Mouse (Mus musculus) spleen, adult 2 months (tissue): ENCODE data around the gene Fam107a. TPM values are rescaled to one million over a fixed set of nuclear protein-coding genes. Genes with fewer than 3 reads are reported as not detected.
"Not testable (repeated sequence)": the region's sequence is repeated elsewhere in the genome, so short reads cannot be mapped to it uniquely, and the experiment has no call there.

Source experiments
- DNase-seq, 2 experiments: peaks; one replicate each; pipeline versions ENCODE4 v3.0.0 to v3.0.0-alpha.2; 2012 to 2021; ENCODE audit warnings: low spot score in 2 of 2, low read depth in 1 of 2
- H3K27ac ChIP-seq: fragments of 200-500 bp; 2 replicates; pipeline ENCODE4 v1.5.1; 2012; ENCODE audit warnings: low read length, inconsistent platforms; ENCODE audit not compliant: insufficient read depth
- H3K27me3 ChIP-seq: fragments of 200-500 bp; 2 replicates; pipeline ENCODE4 v1.6.1; 2012; ENCODE audit warnings: mild to moderate bottlenecking, moderate library complexity, low read length, inconsistent platforms; ENCODE audit not compliant: control insufficient read depth, insufficient read depth
- H3K36me3 ChIP-seq: fragments of 200-500 bp; 2 replicates; pipeline ENCODE4 v1.6.1; 2012; ENCODE audit warnings: mild to moderate bottlenecking, low read length, inconsistent platforms; ENCODE audit not compliant: control insufficient read depth, insufficient read depth
- H3K4me1 ChIP-seq: fragments of 200-500 bp; 2 replicates; pipeline ENCODE4 v1.6.1; 2011; ENCODE audit warnings: inconsistent platforms; ENCODE audit not compliant: control insufficient read depth, insufficient read depth, insufficient read length
- H3K4me3 ChIP-seq: fragments of 200-500 bp; 2 replicates; pipeline ENCODE4 v1.5.1; 2011; ENCODE audit warnings: mild to moderate bottlenecking, inconsistent platforms; ENCODE audit not compliant: insufficient read depth, insufficient read length; ENCODE audit errors: extremely low read depth
- CTCF ChIP-seq: fragments of 200-500 bp; IDR thresholded peaks from 2 replicates; pipeline ENCODE4 v1.5.1; 2011; ENCODE audit warnings: mild to moderate bottlenecking, inconsistent platforms; ENCODE audit not compliant: insufficient read depth, insufficient read length, insufficient replicate concordance; ENCODE audit errors: extremely low read depth
- POLR2A ChIP-seq: fragments of 200-500 bp; IDR thresholded peaks from 2 replicates; pipeline ENCODE4 v1.6.1; 2011; ENCODE audit warnings: low read depth, low read length, inconsistent platforms
- WGBS: fragments of 180-500 bp; shearing (Covaris S2); methylation state at CpG from one replicate; pipeline ENCODE4 v1.1.7; 2018; 5-methylcytosine and 5-hydroxymethylcytosine counted together
- polyA plus RNA-seq: library from polyadenylated mRNA; depleted of rRNA; stranded (reverse); fragments of >200 nt; gene quantifications from 2 replicates; pipeline ENCODE4 v1.2.3, GENCODE M21; 2012

Fam107a gene
- polyA plus RNA-seq, 1 experiment = 0.85 TPM

GRCm38 (mm10) chr14:8306884-8307283 is 10.9 kb downstream of the Fam107a start:
- no peak overlapping the region for H3K27ac ChIP-seq
- TF ChIP-seq CTCF (no peak), POLR2A (no peak)
- DNase-seq = no peak
- no peaks in the 10 kb centered on the region for H3K27me3 ChIP-seq
- H3K36me3 ChIP-seq = no peaks in the 10 kb centered on the region
- WGBS = 61% methylated on average over 6 of the region's 6 CpGs
- no peaks in the 10 kb centered on the region for H3K4me1 ChIP-seq
- no peak overlapping the region for H3K4me3 ChIP-seq

GRCm38 (mm10) chr14:8305014-8305413 is 12.8 kb downstream of the Fam107a start:
- H3K4me3 ChIP-seq = no peak overlapping the region

GRCm38 (mm10) chr14:8304082-8304481 is 13.7 kb downstream of the Fam107a start:
- TF ChIP-seq CTCF (no peak), POLR2A (no peak)
- Histone ChIP-seq H3K4me1 (no peaks in the 10 kb centered on the region), H3K27me3 (no peaks in the 10 kb centered on the region), H3K4me3 (no peak overlapping the region), H3K27ac (no peak overlapping the region), H3K36me3 (no peaks in the 10 kb centered on the region)
- no peak for DNase-seq

More at GRCm38 (mm10) chr14:8305014-8305413, 12.8 kb downstream of the Fam107a start:
- Histone ChIP-seq H3K36me3 (no peaks in the 10 kb centered on the region), H3K27ac (no peak overlapping the region), H3K27me3 (no peaks in the 10 kb centered on the region), H3K4me1 (no peaks in the 10 kb centered on the region)
- 75% methylated on average over 3 of the region's 3 CpGs for WGBS
- TF ChIP-seq CTCF = no peak
- TF ChIP-seq POLR2A = no peak
- no peak for DNase-seq

- no peaks in the 10 kb centered on the region for H3K4me1 ChIP-seq
- DNase-seq = no peak
- H3K27me3 ChIP-seq = no peaks in the 10 kb centered on the region
- WGBS = 61% methylated on average over 10 of the region's 10 CpGs
- no peak for TF ChIP-seq POLR2A
- TF ChIP-seq CTCF = no peak
- no peak overlapping the region for H3K4me3 ChIP-seq
- no peaks in the 10 kb centered on the region for H3K36me3 ChIP-seq
- no peak overlapping the region for H3K27ac ChIP-seq
These were observed 15.1 kb downstream of the Fam107a start for GRCm38 (mm10) chr14:8302687-8303086.

- WGBS = 32% methylated on average over 8 of the region's 8 CpGs
- H3K4me3 ChIP-seq = no peak overlapping the region
- no peak for TF ChIP-seq POLR2A
- peak; percentile 38; the same call in 1 of the 2 replicates for TF ChIP-seq CTCF
- H3K36me3 ChIP-seq = no peaks in the 10 kb centered on the region
- peak in 1 of 2 experiments; percentile 7 for DNase-seq
- no peak overlapping the region for H3K27ac ChIP-seq
- no peaks in the 10 kb centered on the region for H3K4me1 ChIP-seq
- H3K27me3 ChIP-seq = no peaks in the 10 kb centered on the region
These were observed 17.5 kb downstream of the Fam107a start for GRCm38 (mm10) chr14:8300281-8300680.

- DNase-seq = no peak
These were observed 19.9 kb downstream of the Fam107a start for GRCm38 (mm10) chr14:8297889-8298293.

GRCm38 (mm10) chr14:8294257-8294656 is 23.6 kb downstream of the Fam107a start:
- Histone ChIP-seq H3K27ac (no peak overlapping the region), H3K27me3 (no peaks in the 10 kb centered on the region; the same call in 1 of the 2 replicates), H3K36me3 (no peaks in the 10 kb centered on the region), H3K4me3 (no peak overlapping the region), H3K4me1 (no peaks in the 10 kb centered on the region)
- no peak for DNase-seq
- no peak for TF ChIP-seq CTCF
- no peak for TF ChIP-seq POLR2A
- WGBS = 90% methylated on average over 1 of the region's 1 CpGs

More at GRCm38 (mm10) chr14:8297889-8298293, 19.9 kb downstream of the Fam107a start:
- WGBS = 74% methylated on average over 5 of the region's 5 CpGs
- Histone ChIP-seq H3K4me1 (no peaks in the 10 kb centered on the region), H3K27ac (no peak overlapping the region), H3K36me3 (no peaks in the 10 kb centered on the region), H3K4me3 (no peak overlapping the region), H3K27me3 (no peaks in the 10 kb centered on the region; the same call in 1 of the 2 replicates)
- no peak for TF ChIP-seq CTCF
- no peak for TF ChIP-seq POLR2A

- H3K27me3 ChIP-seq, H3K4me3 ChIP-seq, H3K36me3 ChIP-seq, H3K4me1 ChIP-seq, H3K27ac ChIP-seq: not testable (repeated sequence)
- DNase-seq = peak in 1 of 2 experiments; percentile 19
- WGBS = 75% methylated on average over 5 of the region's 5 CpGs
These were observed 31.2 kb downstream of the Fam107a start for GRCm38 (mm10) chr14:8286595-8286994.
